ENCODE assay signal across 8 mouse cellular contexts in the genomic region with DNA sequence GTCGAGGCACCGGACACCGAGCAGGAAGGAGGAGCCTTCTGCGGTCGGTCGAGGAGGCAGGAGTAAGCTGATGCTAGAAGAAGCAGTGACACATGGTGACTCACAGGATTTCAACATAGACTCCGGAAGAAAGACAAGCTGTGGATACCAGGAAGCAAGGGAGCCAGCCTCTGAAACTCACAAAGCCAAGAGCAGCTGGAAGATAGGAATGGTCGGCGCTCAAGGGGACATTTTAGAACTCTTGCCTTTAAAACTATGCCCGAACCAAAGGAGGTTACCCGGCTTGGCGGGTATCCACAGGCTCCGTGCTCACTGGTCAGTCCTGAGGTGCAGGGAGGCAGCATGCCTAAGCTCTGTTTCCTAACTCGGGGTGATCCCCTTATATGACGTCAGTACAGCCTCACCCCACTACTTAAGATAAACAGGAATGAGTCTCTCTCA.
A peak's percentile ranks its signal among the peaks of the same experiment; 100 is the strongest.
DNase-seq lines count a peak whose midpoint lies in the region; ATAC-seq and TF ChIP-seq lines count a peak whose summit lies in the region.

No protein-coding gene starts in this region.

- H3K36me3 ChIP-seq in hindbrain, embryonic 13.5 days = no peaks in the 10 kb centered on the region
- H3K36me3 ChIP-seq in hindbrain, embryonic 11.5 days (ENCODE audit: control insufficient read depth, insufficient read depth, low read length) = no peaks in the 10 kb centered on the region
- H3K36me3 ChIP-seq in intestine, postnatal 0 days (ENCODE audit: control insufficient read depth, insufficient read depth) = no peaks in the 10 kb centered on the region
- no peaks in the 10 kb centered on the region for H3K36me3 ChIP-seq in lung, embryonic 15.5 days
- no peaks in the 10 kb centered on the region for H3K36me3 ChIP-seq in forebrain, embryonic 12.5 days (replicated peaks)
- H3K36me3 ChIP-seq in forebrain, embryonic 11.5 days (ENCODE audit: control insufficient read depth, insufficient read depth, low read length) = no peaks in the 10 kb centered on the region

- no peak overlapping the region for H3K4me2 ChIP-seq in hindbrain, embryonic 13.5 days
- H3K4me2 ChIP-seq in hindbrain, embryonic 11.5 days (replicated peaks; ENCODE audit: low read depth, low read length) = no peak overlapping the region
- H3K4me2 ChIP-seq in intestine, postnatal 0 days (replicated peaks; ENCODE audit: low read depth) = no peak overlapping the region
- peak overlapping the region; percentile 39 for H3K4me2 ChIP-seq in lung, embryonic 15.5 days
- H3K4me2 ChIP-seq in forebrain, embryonic 12.5 days = no peak overlapping the region
- H3K4me2 ChIP-seq in forebrain, embryonic 11.5 days (ENCODE audit: low read depth, low read length, severe bottlenecking) = no peak overlapping the region

- H3K27me3 ChIP-seq in hindbrain, embryonic 13.5 days = no peaks in the 10 kb centered on the region
- no peaks in the 10 kb centered on the region for H3K27me3 ChIP-seq in hindbrain, embryonic 11.5 days (ENCODE audit: control insufficient read depth, insufficient read depth, low read length)
- no peaks in the 10 kb centered on the region for H3K27me3 ChIP-seq in intestine, postnatal 0 days (replicated peaks; ENCODE audit: control insufficient read depth, insufficient read depth, low read length)
- H3K27me3 ChIP-seq in lung, embryonic 15.5 days = no peaks in the 10 kb centered on the region
- H3K27me3 ChIP-seq in forebrain, embryonic 12.5 days = no peaks in the 10 kb centered on the region
- no peaks in the 10 kb centered on the region for H3K27me3 ChIP-seq in forebrain, embryonic 11.5 days (ENCODE audit: control insufficient read depth, insufficient read depth, low read length)

- no peak overlapping the region for H3K4me3 ChIP-seq in hindbrain, embryonic 13.5 days
- no peak overlapping the region for H3K4me3 ChIP-seq in hindbrain, embryonic 11.5 days (ENCODE audit: low read depth, low read length)
- no peak overlapping the region for H3K4me3 ChIP-seq in intestine, postnatal 0 days (ENCODE audit: low read depth, low read length)
- H3K4me3 ChIP-seq in lung, embryonic 15.5 days = no peak overlapping the region
- H3K4me3 ChIP-seq in forebrain, embryonic 12.5 days (replicated peaks) = no peak overlapping the region
- H3K4me3 ChIP-seq in forebrain, embryonic 11.5 days (ENCODE audit: low read depth, low read length) = no peak overlapping the region

- H3K4me1 ChIP-seq in hindbrain, embryonic 13.5 days (replicated peaks) = no peaks in the 10 kb centered on the region
- no peaks in the 10 kb centered on the region for H3K4me1 ChIP-seq in hindbrain, embryonic 11.5 days (replicated peaks; ENCODE audit: control insufficient read depth, insufficient read depth, low read length)
- no peaks in the 10 kb centered on the region for H3K4me1 ChIP-seq in intestine, postnatal 0 days (replicated peaks; ENCODE audit: control insufficient read depth, insufficient read depth, low read length)
- H3K4me1 ChIP-seq in lung, embryonic 15.5 days = peaks cover 42% of the 10 kb centered on the region
- no peaks in the 10 kb centered on the region for H3K4me1 ChIP-seq in forebrain, embryonic 12.5 days
- no peaks in the 10 kb centered on the region for H3K4me1 ChIP-seq in forebrain, embryonic 11.5 days (replicated peaks; ENCODE audit: control insufficient read depth, insufficient read depth, low read length)

- ATAC-seq in hindbrain, embryonic 13.5 days (ENCODE audit: low FRiP score) = no peak
- no peak for ATAC-seq in hindbrain, embryonic 11.5 days (ENCODE audit: low FRiP score)
- ATAC-seq in intestine, postnatal 0 days = peak; percentile 47; the same call in 1 of the 2 replicates
- ATAC-seq in lung, embryonic 15.5 days (ENCODE audit: borderline replicate concordance, extremely low read depth, low FRiP score, low TSS enrichment) = peak; percentile 80
- ATAC-seq in forebrain, embryonic 12.5 days (ENCODE audit: low FRiP score) = no peak
- no peak for ATAC-seq in forebrain, embryonic 11.5 days (replicated peaks; ENCODE audit: low FRiP score)

- TF ChIP-seq CTCF in intestine, postnatal 0 days (IDR thresholded peaks at IDR 0.05; ENCODE audit: low read depth) = no peak

- DNase-seq in hindbrain, embryonic 11.5 days (ENCODE audit: low spot score) = no peak
- peak; percentile 36 for DNase-seq in gastrocnemius, postnatal 10 days
- DNase-seq in cerebellum, adult 9-10 months = no peak
- no peak for DNase-seq in forebrain, embryonic 11.5 days (ENCODE audit: low spot score)

- H3K9ac ChIP-seq in hindbrain, embryonic 13.5 days = no peak overlapping the region
- no peak overlapping the region for H3K9ac ChIP-seq in hindbrain, embryonic 11.5 days (ENCODE audit: low read depth, low read length)
- H3K9ac ChIP-seq in intestine, postnatal 0 days (ENCODE audit: low read depth, low read length) = no peak overlapping the region
- no peak overlapping the region for H3K9ac ChIP-seq in lung, embryonic 15.5 days
- H3K9ac ChIP-seq in forebrain, embryonic 12.5 days = no peak overlapping the region
- H3K9ac ChIP-seq in forebrain, embryonic 11.5 days (ENCODE audit: low read length) = no peak overlapping the region

- 0 out of 2 replicates have a peak overlapping the region, but pooled peaks have one; percentile 8 for H3K27ac ChIP-seq in hindbrain, embryonic 13.5 days
- no peak overlapping the region for H3K27ac ChIP-seq in hindbrain, embryonic 11.5 days (ENCODE audit: low read depth, low read length)
- peak overlapping the region; percentile 8; the same call in 1 of the 2 replicates for H3K27ac ChIP-seq in intestine, postnatal 0 days (ENCODE audit: low read depth, low read length)
- H3K27ac ChIP-seq in lung, embryonic 15.5 days = peak overlapping the region; percentile 86
- no peak overlapping the region for H3K27ac ChIP-seq in forebrain, embryonic 12.5 days
- no peak overlapping the region for H3K27ac ChIP-seq in forebrain, embryonic 11.5 days (ENCODE audit: low read depth, low read length)

- H3K9me3 ChIP-seq in hindbrain, embryonic 13.5 days = no peaks in the 10 kb centered on the region
- no peaks in the 10 kb centered on the region for H3K9me3 ChIP-seq in hindbrain, embryonic 11.5 days (ENCODE audit: control insufficient read depth, low read length)
- no peaks in the 10 kb centered on the region for H3K9me3 ChIP-seq in intestine, postnatal 0 days (ENCODE audit: control insufficient read depth)
- no peaks in the 10 kb centered on the region for H3K9me3 ChIP-seq in lung, embryonic 15.5 days
- no peaks in the 10 kb centered on the region for H3K9me3 ChIP-seq in forebrain, embryonic 12.5 days
- no peaks in the 10 kb centered on the region for H3K9me3 ChIP-seq in forebrain, embryonic 11.5 days (ENCODE audit: control insufficient read depth, low read length)

- 83% methylated on average over 15 of the region's 15 CpGs for WGBS in hindbrain, embryonic 13.5 days
- WGBS in hindbrain, embryonic 11.5 days = 81% methylated on average over 15 of the region's 15 CpGs
- 56% methylated on average over 15 of the region's 15 CpGs for WGBS in intestine, postnatal 0 days
- WGBS in lung, embryonic 15.5 days = 49% methylated on average over 15 of the region's 15 CpGs
- 86% methylated on average over 15 of the region's 15 CpGs for WGBS in forebrain, embryonic 12.5 days
- WGBS in forebrain, embryonic 11.5 days = 85% methylated on average over 15 of the region's 15 CpGs

Comparison
In these comparisons a context has a peak if more than half of its experiments do, and no peak if none do; other contexts are left out.
1. H3K27ac ChIP-seq: peak in hindbrain, embryonic 13.5 days (single experiment), intestine, postnatal 0 days (single experiment) and lung, embryonic 15.5 days (single experiment); none in hindbrain, embryonic 11.5 days (single experiment), forebrain, embryonic 12.5 days (single experiment) and forebrain, embryonic 11.5 days (single experiment).
2. ATAC-seq: peak in intestine, postnatal 0 days (single experiment) and lung, embryonic 15.5 days (single experiment); none in hindbrain, embryonic 13.5 days (single experiment), hindbrain, embryonic 11.5 days (single experiment), forebrain, embryonic 12.5 days (single experiment) and forebrain, embryonic 11.5 days (single experiment).